Mouse (Mus musculus) 3134 (cell line): ENCODE data around the gene Chst12.

Experiments used
- DNase-seq: peaks from one replicate; pipeline ENCODE4 v3.0.0-alpha.2; 2011; ENCODE audit warnings: low spot score; ENCODE audit not compliant: insufficient read length; ENCODE audit errors: extremely low read depth

Gene Chst12

GRCm38 (mm10) chr5:140569032-140569595 lies 63.8 kb downstream of the Chst12 start:
- no peak for DNase-seq

DNA sequence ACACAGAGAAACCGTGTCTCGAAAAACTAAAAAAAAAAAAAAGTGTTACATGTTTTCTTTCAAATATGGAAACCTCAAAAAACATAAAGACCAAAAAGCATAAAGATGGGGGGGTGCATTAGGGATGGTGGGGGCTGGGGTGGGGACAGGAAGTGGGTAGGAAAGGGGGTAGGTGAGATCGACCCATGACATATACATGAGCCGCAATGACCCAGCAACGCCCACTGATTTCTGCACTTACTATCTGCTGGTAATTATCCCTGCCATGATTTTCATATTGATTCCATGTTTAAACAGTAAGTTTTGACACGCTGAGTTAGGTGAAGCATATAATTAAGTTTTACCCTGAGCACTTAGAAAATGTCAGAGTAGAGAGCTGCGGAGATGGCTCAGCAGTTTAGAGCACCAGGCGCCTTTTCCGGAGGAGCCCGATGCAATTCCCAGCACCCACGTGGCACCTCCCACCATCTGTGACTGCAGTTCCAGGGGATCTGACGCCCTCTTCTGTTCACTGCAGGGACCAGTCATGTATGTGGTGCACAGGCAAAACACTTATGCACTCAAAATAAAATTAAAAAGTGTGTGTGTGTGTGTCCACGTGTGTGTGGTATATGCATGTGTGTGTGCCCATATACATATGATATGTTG lies 65.0 kb downstream of the Chst12 start:
- DNase-seq = no peak

- no peak for DNase-seq
These were observed 65.9 kb downstream of the Chst12 start for GRCm38 (mm10) chr5:140571201-140571600.

DNA sequence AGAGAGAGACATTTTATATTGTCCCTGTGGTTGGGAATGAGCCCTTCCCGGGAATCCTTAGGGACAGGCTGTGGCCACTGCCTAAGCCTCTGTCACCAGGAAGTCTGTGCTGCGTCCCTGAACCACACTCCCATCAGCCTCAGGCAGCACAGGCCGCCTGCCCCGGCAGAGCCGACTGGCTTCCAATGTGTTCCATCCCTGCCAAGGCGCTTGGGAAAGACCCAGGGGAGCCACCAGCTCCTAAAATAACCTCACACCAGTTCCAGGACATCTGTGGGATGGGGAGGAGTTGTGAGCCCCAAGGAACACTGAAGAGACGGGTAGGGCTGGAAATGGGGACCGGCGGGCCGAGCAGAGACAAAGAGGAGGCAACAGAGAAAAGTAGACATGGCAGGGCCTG lies 66.3 kb downstream of the Chst12 start:
- peak; percentile 83 for DNase-seq

DNA sequence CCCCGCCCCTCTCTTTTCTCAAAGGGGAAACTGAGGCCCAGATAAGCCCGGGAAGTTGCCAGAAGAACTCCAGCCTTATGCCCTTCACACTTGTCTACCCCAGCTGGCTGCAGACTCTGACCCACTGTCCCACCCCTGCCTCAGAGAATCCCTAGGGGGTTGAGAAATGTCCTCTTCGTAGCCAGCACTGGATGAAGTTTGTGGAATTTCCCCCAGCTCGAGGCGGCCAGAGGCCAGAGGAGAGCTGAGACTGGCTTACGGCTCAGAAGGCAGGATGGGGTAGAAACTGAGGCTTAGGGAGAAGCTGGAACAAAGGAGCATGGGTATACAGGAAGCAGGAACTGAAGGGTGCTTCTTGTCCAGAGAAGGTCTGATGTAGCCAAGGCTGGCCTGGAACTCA lies 67.3 kb downstream of the Chst12 start:
- no peak for DNase-seq
